Mouse (Mus musculus): Measurements from ENCODE around the gene Ccdc157.
"Not testable (repeated sequence)": the region's sequence is repeated elsewhere in the genome, so short reads cannot be mapped to it uniquely, and the experiment has no call there.

The Ccdc157 gene

DNA sequence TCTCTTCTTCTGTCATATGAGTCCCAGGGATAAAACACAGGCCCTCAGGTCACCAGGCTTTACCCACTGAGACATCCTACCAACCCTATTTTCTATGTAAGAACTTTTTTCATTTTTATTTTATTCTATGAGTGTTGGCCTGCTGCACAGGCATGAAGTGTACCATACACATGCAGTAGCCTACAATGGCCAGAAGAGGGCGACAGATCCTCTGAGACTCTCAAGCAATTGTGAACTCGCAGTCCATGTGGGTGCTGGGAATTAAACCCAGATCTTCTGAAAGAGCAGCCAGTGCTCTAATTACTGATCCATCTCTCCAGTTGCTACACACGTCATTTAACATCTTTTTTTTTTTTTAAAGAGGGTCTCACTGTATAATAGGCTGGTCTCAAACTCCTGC is 26.6 kb downstream of the Ccdc157 start:
- peak in 1 of 2 experiments; percentile 33 for DNase-seq (ENCODE audit: low spot score in 2 of 2)

DNA sequence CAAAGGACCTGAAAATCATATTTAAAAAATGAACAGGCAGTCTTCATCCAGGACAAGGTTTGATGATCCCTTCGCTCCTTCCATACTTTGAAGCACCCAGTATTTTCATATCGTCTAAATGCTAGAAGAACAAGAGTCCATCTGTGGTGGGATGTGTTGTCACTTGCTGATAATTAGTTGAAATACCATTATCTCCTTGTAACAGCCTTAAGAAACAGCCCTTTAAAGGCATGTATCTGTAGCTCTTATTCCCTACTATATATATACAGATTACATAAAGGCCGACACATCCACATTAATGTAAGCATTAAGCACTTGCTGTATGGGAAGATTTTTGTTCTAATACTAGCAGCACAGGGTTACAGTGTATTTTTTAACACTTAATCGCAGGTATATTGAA is 31.6 kb downstream of the Ccdc157 start:
- not testable (repeated sequence) for DNase-seq (ENCODE audit: low spot score in 2 of 2)

DNA sequence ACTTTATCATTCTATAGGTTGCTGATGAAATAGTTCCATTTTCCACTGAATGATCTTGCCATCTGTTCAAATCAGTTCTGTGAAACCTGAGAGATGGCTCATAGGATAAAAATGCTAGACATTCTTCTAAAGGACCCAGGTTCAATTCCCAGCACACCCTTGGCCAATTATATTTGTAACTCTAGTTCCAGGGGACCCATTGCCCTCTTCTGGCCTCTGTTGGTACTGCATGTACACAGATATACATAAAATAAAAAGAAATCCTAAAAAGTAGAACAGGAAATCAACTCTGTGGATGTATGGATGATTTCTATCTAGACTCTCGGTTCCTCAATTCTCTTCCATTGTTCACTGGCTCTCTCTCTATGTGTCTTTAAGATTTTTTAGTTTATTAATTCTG is 33.0 kb downstream of the Ccdc157 start:
- DNase-seq (ENCODE audit: low spot score in 2 of 2) = no peak

DNA sequence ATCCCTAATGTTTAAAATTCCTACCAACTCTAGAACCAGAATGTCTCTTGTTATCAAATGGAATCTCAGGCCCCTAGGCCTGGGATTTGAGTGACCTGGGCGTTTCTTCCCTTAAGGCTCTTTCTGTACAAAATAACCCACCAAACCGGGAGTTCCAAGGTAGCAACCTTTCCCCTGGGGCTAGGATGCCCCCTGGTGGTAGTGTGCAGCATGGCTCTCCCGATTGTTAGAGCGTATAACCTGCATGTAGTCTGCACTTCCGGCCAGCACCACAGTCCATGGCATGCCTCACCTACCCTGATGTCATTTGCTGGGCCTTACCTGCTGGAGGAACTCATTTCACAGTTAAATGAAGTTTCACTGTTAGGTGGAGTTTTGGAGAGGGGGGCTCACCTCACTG is 36.2 kb downstream of the Ccdc157 start:
- peak in 1 of 2 experiments; percentile 32 for DNase-seq (ENCODE audit: low spot score in 2 of 2)

DNA sequence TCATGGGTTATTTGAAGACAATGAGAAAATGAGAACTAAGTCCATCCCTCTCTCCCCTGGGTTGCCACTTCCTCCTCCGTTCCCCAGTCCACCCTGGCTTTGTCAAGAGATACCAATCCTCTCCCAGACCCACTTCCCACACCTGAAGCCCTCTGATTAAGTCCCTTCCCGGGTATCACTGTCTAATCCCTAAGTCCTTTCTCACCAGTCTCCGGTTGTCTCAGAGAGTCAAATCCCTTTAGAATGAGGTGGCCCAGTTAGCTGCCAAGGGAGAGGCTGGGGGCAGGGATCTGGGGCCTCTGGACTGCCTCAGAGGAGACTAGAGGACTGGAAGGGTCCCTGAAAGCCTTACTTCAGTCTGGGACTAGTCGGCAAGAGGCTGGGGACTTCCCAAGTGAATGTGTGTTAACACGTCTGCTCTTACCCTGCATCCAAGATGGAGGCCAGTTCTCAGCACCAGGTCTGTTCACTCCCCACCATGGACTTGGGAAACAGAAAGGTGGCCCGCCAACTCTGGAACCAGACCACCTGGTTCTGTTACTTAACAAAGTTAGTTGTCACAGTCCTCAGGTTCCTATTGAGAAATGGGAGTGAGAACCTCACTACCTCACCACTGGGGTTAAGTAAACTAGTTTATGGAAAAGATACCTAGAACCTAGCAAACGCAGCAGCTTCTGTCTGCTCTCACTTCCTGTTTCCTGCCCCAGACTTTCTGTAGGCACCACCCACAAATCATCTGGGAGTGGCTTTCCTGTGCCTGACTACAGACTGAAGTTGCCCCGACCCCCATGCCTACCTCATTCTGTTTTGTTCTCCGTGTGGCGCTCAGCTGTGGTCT is 37.1 kb downstream of the Ccdc157 start, which contains the start of gene Sec14l2:
Gene Sec14l2 (minus strand): TSS at position 674 of the 838 bp plus-strand sequence.
- peak in 1 of 2 experiments; percentile 15 for DNase-seq (ENCODE audit: low spot score in 2 of 2)

DNA sequence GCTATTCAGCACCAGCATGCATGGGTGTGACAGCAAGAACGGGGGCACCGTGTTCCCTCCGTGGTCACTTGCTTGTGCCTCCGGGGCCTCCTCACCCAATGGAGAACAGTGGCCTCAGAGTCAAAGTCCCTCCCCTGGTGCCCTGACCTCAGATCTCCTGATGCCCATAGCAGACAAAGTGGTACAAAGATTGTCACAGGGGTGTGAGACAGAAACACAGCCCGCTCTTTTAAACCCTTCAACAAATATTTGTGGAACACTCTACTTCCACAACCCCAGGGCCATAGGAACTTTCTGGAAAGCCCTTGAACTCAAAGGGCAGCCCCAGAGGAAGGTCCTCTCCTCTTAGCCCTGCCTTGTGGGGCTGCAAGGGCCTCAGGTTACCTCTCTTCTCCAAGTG is 37.9 kb downstream of the Ccdc157 start:
- no peak for DNase-seq (ENCODE audit: low spot score in 2 of 2)

DNA sequence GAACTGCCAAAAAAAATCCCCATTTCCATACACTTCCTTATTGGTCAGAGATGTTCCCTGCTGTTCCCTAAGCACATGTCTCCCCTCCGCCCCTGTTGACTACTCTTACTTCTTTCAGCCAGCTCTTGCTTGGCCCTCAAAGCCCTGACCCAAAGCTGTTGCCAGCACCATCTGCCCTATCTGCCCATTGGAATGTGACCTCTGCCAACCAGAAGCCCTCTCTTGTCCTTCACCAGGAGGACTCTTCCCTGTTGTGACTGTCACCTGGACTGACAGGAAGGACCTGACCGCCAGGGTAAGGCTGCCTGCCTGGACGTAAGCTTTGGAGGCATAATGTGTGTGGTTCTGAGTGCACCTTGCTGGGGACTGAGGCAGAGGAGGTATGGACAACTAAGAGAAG is 38.4 kb downstream of the Ccdc157 start:
- no peak for DNase-seq (ENCODE audit: low spot score in 2 of 2)

DNA sequence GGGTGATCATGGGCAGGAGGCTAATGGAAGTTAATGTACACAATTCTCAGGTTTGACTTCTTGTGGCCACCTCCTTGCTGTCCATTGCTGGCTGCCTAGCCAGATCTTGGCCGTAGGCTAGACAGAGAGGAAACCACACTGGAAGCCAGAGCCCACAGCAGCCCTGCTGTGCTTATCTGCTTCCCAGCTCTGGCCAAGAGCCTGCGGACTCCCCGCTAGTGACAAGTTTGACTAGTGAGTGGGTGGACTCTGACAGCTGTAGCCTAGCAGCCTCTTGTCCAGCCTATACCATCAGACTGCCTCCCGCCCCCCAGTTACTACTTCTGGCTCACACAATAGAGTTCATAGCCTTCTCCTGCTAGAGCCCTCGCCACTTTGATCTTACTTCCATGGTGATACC is 40.5 kb downstream of the Ccdc157 start:
- no peak for DNase-seq (ENCODE audit: low spot score in 2 of 2)

DNA sequence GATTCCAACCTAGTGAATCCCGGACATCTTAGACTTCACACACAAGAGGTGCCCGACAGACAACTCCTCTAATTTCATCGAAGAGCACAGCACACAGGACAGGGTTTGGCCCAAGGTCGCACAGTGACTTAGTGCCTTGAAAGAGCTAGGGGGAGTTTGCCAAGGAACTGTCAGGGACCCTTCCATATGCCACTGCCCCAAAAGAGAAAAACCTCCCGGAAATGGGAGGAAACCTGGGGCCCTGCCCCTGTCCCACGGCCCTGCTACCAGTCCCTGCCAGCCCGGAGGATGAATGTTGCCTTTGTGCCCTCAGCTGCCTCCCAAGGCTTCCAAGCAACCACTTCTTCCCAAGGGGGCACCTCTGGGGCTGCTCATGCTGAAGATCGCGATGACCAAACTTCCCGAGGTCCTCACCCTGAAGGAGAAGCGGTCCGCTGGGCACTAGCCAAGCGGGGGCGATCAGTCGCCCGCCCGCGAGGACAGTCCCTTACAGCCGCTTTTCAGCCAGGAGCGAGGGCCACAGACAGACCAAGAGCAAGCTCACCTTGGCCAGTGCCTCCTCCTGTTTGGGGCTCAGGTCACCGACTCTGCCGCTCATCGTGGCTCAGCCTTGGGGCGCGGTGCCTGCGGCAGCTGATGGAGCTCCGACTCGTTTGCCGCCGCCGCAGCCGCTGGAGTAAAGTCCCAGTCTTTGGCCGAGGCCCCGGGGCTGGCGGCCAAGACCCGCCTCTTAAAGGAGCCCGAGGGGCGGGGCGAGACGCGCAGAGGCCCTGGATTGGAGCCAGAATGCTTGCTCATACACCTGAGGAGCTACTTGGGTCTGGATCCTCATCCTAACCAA is 41.8 kb downstream of the Ccdc157 start:
- DNase-seq (ENCODE audit: low spot score in 2 of 2) = no peak

DNA sequence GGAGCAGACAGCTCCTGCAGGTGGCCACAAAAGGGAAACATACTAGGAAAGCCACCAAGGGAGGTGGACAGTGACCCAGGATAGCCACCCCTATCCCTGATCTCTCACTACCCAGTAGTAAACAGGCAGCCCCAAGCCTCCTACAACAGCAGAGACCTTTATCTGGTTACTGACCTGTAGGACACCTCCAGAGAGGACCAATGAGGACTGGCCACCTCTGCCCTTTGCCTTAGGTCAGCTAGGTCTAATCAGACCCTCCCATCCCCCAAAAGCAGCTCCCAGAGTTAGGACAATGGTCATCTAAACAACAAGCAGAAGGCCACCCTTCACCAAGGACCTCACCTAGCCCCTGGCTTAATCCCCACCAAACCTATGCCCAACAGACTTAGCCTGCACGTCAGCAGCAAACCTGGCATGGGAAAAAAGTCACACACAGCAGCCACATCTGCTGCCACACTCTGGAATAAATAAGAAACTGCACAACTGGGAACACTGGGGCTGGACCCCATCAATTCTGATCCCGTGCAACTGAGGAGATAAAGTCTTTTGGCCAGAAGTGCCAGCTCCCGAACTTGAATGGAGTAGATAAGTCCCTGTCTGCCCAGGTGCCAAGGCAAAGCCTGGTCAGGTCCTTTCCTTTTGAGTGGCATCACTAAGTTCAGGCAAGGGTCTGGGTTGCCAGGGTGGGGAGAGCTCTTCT is 42.6 kb downstream of the Ccdc157 start:
- DNase-seq (ENCODE audit: low spot score in 2 of 2) = no peak

DNA sequence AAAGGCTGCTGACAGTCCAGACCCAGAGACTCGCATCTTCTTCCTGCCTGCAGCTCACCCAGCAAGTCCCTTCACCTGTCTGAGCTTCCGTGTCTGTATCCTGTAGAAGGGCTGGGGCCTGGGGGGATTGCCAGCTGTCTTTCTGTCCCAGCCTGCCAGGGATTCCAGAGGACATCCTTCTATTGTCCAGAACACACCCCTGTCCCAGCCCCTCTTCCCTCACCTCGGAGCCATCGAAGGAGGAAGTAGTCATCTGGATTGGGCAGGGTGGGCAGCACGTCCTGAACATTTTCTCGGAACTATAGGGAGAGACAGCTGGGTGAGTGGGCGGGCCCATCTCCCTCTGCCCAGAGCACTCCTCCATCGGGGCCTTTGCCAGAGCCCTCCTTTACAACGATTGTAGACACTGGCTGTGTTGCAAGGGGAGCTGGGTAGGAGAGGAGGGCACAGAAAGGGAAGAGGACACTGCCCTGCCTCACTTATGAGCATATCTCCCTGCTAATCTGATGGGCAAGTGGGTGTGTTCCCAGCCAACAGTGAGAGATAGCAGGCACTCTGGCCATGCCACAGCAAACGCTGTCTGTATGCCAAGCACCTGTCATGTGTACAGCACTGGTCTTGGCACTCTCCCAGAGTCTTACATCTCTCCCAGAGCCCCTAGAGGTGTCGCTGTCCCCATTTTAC is 43.5 kb downstream of the Ccdc157 start:
- DNase-seq (ENCODE audit: low spot score in 2 of 2) = no peak

DNA sequence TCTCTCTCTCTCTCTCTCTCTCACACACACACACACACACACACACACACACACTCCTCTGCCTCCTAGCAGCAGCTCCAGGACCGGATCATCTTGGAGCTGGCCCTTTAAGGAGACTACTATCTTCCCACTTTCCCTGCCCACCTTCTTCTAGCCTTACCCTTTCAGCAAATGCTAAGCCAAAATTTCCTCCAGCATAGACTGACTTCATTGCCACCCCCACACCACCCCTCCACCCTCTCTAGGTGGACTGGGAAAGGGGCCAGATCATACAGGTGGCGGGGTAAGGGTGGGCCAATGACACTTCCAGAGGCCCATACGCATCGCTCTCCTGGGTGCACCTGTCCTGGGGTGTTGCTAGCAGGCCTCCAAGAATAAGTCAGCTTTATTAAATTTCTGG is 44.7 kb downstream of the Ccdc157 start:
- no peak for DNase-seq (ENCODE audit: low spot score in 2 of 2)

DNA sequence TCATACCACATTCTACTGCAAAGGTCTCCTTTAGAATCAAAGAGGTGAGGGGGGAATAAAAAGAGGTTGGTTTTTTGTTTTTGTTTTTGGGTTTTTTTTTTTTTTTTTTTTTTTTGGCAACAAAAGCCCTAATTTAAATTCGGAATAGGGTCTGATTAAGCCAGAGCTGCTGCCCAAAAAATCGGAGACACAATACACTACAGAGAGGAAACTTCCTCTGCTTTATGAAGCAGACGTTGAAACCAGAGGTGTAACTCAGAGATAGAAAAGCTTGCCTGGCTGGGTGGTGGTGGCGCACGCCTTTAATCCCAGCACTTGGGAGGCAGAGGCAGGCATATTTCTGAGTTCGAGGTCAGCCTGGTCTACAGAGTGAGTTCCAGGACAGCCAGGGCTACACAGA is 45.6 kb downstream of the Ccdc157 start:
- not testable (repeated sequence) for DNase-seq (ENCODE audit: low spot score in 2 of 2)

DNA sequence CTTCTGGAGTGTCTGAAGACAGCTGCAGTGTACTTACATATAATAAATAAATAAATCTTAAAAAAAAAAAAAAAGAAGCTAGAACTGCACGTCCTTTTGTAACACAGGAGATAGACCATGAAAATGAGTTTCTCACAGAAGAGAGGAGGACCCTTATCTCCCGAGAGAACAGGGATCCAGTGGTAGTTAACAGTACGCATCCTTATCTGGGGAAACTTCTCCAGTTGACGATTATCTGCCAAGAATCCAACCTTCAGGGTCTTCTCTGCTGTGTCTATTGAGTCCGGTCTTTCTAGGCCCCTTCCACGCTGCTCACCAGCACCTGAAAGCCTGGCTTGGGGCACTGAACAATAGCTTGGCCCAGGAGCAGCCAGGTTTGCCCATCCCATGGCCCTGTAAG is 46.1 kb downstream of the Ccdc157 start:
- no peak for DNase-seq (ENCODE audit: low spot score in 2 of 2)

DNA sequence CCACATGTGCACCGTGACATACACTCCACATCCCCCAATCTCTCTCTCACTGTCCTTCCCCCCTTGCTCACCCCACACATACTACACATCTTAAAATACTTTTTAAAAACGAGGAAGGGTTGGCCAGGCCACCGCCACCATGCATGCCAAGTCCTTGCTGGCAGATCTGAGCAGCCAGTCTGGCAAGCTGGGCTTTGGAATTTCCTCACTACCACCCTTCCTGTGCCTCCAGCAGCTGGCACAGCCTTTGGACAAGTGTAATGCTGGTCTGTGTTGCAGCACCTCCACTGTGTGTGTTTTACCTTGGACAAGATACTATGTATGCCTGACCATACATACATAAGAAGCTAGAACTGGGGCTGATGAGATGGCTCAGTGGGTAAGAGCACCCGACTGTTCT is 46.6 kb downstream of the Ccdc157 start:
- no peak for DNase-seq (ENCODE audit: low spot score in 2 of 2)

DNA sequence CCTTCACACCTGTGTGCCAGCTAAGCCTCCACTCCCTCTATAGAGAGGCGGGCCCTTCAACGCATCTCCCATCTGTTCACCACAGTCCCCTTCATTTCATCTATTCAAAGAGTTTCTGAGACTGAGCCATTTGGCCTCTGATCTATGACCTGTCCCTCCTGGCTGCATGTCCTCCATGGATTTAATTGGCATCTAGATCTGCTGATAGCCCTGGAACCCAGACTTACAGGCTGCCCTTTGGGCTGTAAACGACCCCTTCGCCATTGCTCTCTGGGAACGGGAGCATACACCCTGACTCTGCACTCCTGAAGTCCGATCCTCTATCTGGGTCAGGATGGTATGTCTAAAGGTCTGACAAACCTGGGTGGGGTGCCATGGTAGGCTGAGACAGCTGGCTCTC is 47.2 kb downstream of the Ccdc157 start:
- no peak for DNase-seq (ENCODE audit: low spot score in 2 of 2)

DNA sequence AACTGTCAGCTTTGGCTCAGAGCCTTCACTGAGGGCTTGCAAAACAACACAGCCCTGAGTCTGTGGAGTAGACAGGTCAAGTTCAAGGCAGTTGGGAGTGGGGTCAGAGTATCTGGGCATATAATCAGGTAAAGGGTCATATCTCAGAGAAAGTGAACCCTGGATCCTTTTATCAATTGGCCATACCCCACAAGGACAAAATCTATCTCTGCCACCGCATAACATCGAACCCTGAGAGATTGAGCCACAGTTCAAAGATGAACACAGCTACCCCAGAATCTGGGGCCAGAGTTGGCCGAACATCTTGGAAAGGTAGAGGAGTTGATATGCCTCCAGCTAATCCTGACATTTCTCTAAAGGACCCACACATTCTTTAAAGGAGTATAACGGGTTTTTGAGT is 48.1 kb downstream of the Ccdc157 start:
- no peak for DNase-seq (ENCODE audit: low spot score in 2 of 2)

DNA sequence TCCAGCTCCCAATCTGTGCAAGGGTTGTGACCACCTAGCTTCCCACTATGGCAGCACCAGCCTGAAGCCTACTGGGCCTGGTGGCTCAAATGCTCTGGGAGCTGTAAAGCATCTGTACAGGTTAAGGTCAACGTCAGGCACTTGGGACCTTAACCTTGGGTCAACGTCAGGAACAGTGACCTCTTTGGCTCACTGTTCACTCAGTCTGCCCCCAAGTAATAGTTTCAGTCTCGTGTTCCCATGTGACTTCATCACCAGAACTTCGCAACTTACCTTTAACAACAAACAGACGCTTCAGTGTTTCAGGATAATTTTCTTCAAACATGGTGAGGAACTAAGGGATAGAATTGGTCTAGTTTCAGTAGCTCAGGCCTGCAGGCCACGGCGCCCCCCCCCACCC is 51.4 kb downstream of the Ccdc157 start:
- DNase-seq (ENCODE audit: low spot score in 2 of 2) = no peak

DNA sequence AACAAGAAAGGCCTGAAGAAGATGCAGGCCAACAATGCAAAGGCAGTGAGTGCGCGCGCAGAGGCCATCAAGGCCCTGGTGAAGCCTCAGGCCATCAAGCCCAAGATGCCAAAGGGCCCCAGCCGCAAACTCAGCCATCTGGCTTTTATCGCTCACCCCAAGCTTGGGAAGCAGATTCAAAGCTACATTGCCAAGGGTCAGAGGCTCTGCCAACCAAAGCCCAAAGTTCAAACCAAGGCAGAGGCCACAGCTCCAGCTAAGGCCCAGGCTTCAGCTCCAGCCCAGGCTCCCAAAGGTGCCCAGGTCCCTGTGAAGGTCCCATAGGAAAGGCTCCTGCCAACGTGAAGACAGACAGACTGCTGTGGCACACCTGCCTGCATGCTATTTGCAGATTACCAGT is 52.2 kb downstream of the Ccdc157 start:
- DNase-seq (ENCODE audit: low spot score in 2 of 2) = not testable (repeated sequence)

DNA sequence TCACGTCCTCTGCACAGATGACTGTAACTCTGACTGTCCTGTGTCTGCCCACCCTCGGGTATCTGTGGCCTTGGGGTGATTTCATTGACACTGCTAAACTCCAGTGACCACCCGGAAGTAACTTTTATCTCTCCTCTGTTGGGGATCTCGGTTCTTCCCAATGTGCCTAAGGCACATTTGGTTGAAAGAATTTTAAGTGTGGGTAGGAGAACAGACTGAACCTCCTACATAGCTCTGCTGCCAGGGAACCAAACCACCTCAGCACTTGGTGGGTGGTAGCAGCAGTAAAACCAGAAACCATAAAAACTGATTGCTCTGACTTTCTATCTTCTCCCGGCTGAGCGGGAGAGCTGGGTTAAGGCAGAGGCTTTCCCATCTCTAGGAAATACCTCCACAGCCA is 54.6 kb downstream of the Ccdc157 start:
- DNase-seq (ENCODE audit: low spot score in 2 of 2) = no peak

DNA sequence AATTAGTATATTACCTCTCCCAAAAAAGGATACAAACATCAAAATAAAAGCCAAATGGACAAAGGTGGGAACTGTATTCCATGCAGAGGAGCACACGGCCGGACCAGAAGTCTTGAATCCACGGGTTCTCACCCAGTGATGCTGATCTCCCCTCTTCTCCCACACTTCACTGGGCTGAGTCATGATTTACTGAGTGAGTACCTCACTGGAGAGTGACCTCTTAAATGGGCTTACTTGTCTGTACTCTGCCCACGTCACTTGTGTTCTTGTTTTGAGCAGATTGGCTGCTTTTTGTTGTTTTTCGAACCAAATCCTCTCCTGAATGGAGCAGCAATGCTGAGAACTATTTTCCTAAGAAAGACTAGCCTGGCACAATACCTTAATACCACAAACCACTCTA is 55.1 kb downstream of the Ccdc157 start:
- DNase-seq (ENCODE audit: low spot score in 2 of 2) = no peak

DNA sequence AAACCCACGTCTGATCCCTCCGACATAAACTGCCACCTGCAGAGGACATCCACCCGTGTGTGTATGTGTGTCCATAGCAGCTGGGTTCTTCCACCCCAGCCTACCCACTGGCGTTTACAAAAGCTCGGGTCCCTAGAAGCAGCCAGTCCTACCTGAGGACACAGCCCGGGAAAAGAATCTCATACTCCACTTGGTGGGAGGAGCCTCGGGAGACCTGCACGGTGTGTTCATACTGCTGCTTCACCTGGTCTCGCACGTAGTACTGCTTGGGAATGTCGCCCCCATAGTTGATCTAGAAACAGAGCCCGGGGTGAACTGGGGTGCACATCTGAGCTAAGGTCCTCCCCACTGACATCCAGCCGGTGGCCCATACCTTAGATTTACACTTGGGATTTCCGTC is 56.6 kb downstream of the Ccdc157 start:
- DNase-seq (ENCODE audit: low spot score in 2 of 2) = no peak
